Mouse (Mus musculus) erythroblast, embryonic 14.5 days (primary cell): ENCODE data around the gene Gm6408. TPM values are rescaled to one million over a fixed set of nuclear protein-coding genes. Genes with fewer than 3 reads are reported as not detected.
"Not testable (repeated sequence)": the region's sequence is repeated elsewhere in the genome, so short reads cannot be mapped to it uniquely, and the experiment has no call there.

ENCODE experiments used
- H3K27me3 ChIP-seq: 2 replicates; pipeline ENCODE4 v1.6.1; 2012; ENCODE audit warnings: inconsistent platforms; ENCODE audit not compliant: control insufficient read depth
- H3K36me3 ChIP-seq: 2 replicates; pipeline ENCODE4 v1.6.1; 2012; ENCODE audit warnings: mild to moderate bottlenecking, inconsistent platforms; ENCODE audit not compliant: control insufficient read depth
- H3K4me1 ChIP-seq: 2 replicates; pipeline ENCODE4 v1.6.1; 2012; ENCODE audit warnings: inconsistent platforms; ENCODE audit not compliant: control insufficient read depth
- H3K4me3 ChIP-seq: replicated peaks from 2 replicates; pipeline ENCODE3; 2012; ENCODE audit warnings: moderate library complexity, mild to moderate bottlenecking, inconsistent platforms
- H3K9me3 ChIP-seq: 2 replicates; pipeline ENCODE4 v1.6.1; 2012; ENCODE audit warnings: low read length, inconsistent platforms, mixed read lengths; ENCODE audit not compliant: control insufficient read depth
- GATA1 ChIP-seq: IDR thresholded peaks from 2 replicates; pipeline ENCODE4 v1.6.1; 2012; ENCODE audit warnings: low read length, inconsistent platforms, mixed read lengths
- TAL1 ChIP-seq: IDR thresholded peaks from 3 replicates; pipeline ENCODE4 v1.6.1; 2012; ENCODE audit warnings: low read length, inconsistent platforms, mixed read lengths
- polyA plus RNA-seq: library from polyadenylated mRNA; stranded (reverse); fragments of >175 nt; gene quantifications from 2 replicates; pipeline ENCODE4 v1.2.3, GENCODE M21; 2012

Gene Gm6408
- not detected in 2 replicates for polyA plus RNA-seq

GRCm38 (mm10) chr5:146481665-146482064 is at the start of gene Gm6408:
Gene Gm6408 (plus strand): TSS chr5:146481965.
- H3K9me3 ChIP-seq, H3K4me1 ChIP-seq, H3K4me3 ChIP-seq, H3K36me3 ChIP-seq, H3K27me3 ChIP-seq: not testable (repeated sequence)

GRCm38 (mm10) chr5:146432476-146432875 is 49.3 kb upstream of the Gm6408 start:
- TF ChIP-seq GATA1 = no peak
- H3K4me3 ChIP-seq = no peak overlapping the region
- no peaks in the 10 kb centered on the region for H3K27me3 ChIP-seq
- peaks cover 2% of the 10 kb centered on the region; the same call in 1 of the 2 replicates for H3K9me3 ChIP-seq
- no peaks in the 10 kb centered on the region for H3K36me3 ChIP-seq
- H3K4me1 ChIP-seq = no peaks in the 10 kb centered on the region

- no peak for TF ChIP-seq GATA1
- TF ChIP-seq TAL1 = no peak
- Histone ChIP-seq H3K27me3 (no peaks in the 10 kb centered on the region), H3K9me3 (peaks cover 22% of the 10 kb centered on the region), H3K36me3 (no peaks in the 10 kb centered on the region), H3K4me1 (no peaks in the 10 kb centered on the region), H3K4me3 (no peak overlapping the region)
Measured at GRCm38 (mm10) chr5:146435316-146435715, 46.4 kb upstream of the Gm6408 start.

- no peaks in the 10 kb centered on the region for H3K36me3 ChIP-seq
- H3K9me3 ChIP-seq = peaks cover 24% of the 10 kb centered on the region
- H3K4me1 ChIP-seq = no peaks in the 10 kb centered on the region
- no peaks in the 10 kb centered on the region for H3K27me3 ChIP-seq
- no peak for TF ChIP-seq TAL1
- TF ChIP-seq GATA1 = no peak
- H3K4me3 ChIP-seq = no peak overlapping the region
Measured at GRCm38 (mm10) chr5:146436796-146437195, 45.0 kb upstream of the Gm6408 start.

- no peak for TF ChIP-seq TAL1
- no peak for TF ChIP-seq GATA1
- no peaks in the 10 kb centered on the region for H3K4me1 ChIP-seq
- no peaks in the 10 kb centered on the region for H3K36me3 ChIP-seq
- H3K27me3 ChIP-seq = no peaks in the 10 kb centered on the region
- H3K4me3 ChIP-seq = no peak overlapping the region
- H3K9me3 ChIP-seq = peaks cover 30% of the 10 kb centered on the region
Measured at GRCm38 (mm10) chr5:146439152-146439781, 42.5 kb upstream of the Gm6408 start.

GRCm38 (mm10) chr5:146440273-146440672 is 41.5 kb upstream of the Gm6408 start:
- no peak for TF ChIP-seq GATA1
- no peak for TF ChIP-seq TAL1
- H3K27me3 ChIP-seq = no peaks in the 10 kb centered on the region
- no peaks in the 10 kb centered on the region for H3K4me1 ChIP-seq
- no peak overlapping the region for H3K4me3 ChIP-seq
- peaks cover 29% of the 10 kb centered on the region for H3K9me3 ChIP-seq
- no peaks in the 10 kb centered on the region for H3K36me3 ChIP-seq

GRCm38 (mm10) chr5:146442767-146443166 is 39.0 kb upstream of the Gm6408 start:
- Histone ChIP-seq H3K36me3 (no peaks in the 10 kb centered on the region), H3K4me1 (no peaks in the 10 kb centered on the region), H3K27me3 (no peaks in the 10 kb centered on the region), H3K9me3 (peaks cover 26% of the 10 kb centered on the region), H3K4me3 (no peak overlapping the region)
- no peak for TF ChIP-seq GATA1

GRCm38 (mm10) chr5:146446633-146447032 is 35.1 kb upstream of the Gm6408 start:
- no peak overlapping the region for H3K4me3 ChIP-seq
- no peak for TF ChIP-seq TAL1
- no peak for TF ChIP-seq GATA1
- H3K36me3 ChIP-seq = no peaks in the 10 kb centered on the region
- no peaks in the 10 kb centered on the region for H3K4me1 ChIP-seq
- peaks cover 8% of the 10 kb centered on the region; the same call in 1 of the 2 replicates for H3K9me3 ChIP-seq
- H3K27me3 ChIP-seq = no peaks in the 10 kb centered on the region

- no peak overlapping the region for H3K4me3 ChIP-seq
- no peaks in the 10 kb centered on the region for H3K36me3 ChIP-seq
- TF ChIP-seq GATA1 (no peak), TAL1 (no peak)
- no peaks in the 10 kb centered on the region; the same call in 1 of the 2 replicates for H3K9me3 ChIP-seq
- no peaks in the 10 kb centered on the region for H3K27me3 ChIP-seq
- H3K4me1 ChIP-seq = no peaks in the 10 kb centered on the region
Measured at GRCm38 (mm10) chr5:146451592-146452254, 30.0 kb upstream of the Gm6408 start.
